Mouse (Mus musculus): ENCODE results near the gene Gpbp1l1. TPM values are rescaled to one million over a fixed set of nuclear protein-coding genes. Genes with fewer than 3 reads are reported as not detected.

The Gpbp1l1 gene
- polyA plus RNA-seq (2014; fragmentation: Illumina TruSeq; extraction: RNeasy Lipid Tissue Mini Kit (QIAGEN cat#74804)): 72.8 TPM

DNA sequence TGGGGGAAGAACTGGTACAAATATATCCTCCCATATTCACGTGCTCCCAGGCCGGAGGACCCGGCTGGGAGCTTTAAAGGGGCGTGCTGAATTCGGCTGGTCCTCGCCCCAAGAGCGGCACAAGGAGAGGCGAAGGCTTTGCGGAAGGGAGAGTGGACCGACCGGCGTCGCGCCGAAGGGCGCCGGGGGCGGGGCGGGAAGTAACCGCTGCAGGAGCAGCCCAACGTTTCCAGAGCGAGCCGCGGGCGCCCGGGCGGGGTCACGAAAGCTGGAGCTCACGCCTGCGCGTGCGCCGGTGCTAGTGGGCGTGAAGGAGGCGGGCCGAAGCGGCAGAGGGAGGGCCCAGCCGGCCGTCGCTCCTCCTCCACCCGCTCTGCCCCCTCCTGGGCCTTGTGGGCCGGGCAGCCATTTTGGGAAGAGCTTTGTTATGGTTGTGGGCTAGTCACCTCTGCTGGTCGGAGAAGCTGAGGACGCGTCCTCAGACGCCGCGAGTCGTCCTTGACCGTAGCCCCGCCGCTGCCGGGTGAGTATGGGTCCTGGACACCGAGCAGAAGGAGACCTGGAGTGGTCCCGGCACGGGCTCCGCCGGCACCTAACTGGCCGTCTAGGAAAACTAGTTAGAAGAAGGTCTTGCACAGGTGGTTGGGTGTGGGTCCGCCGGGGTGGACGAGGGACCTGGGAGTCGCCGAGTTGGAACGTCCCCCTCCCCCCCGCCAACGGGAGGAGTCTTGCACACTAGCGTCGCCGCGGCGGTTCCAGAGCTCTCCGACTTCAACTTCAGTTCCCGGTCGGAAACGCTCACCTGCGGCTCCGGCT, at the start of gene Gpbp1l1:
Gene Gpbp1l1, plus strand, starts transcription at position 353 of the 816 bp plus-strand sequence.

DNA sequence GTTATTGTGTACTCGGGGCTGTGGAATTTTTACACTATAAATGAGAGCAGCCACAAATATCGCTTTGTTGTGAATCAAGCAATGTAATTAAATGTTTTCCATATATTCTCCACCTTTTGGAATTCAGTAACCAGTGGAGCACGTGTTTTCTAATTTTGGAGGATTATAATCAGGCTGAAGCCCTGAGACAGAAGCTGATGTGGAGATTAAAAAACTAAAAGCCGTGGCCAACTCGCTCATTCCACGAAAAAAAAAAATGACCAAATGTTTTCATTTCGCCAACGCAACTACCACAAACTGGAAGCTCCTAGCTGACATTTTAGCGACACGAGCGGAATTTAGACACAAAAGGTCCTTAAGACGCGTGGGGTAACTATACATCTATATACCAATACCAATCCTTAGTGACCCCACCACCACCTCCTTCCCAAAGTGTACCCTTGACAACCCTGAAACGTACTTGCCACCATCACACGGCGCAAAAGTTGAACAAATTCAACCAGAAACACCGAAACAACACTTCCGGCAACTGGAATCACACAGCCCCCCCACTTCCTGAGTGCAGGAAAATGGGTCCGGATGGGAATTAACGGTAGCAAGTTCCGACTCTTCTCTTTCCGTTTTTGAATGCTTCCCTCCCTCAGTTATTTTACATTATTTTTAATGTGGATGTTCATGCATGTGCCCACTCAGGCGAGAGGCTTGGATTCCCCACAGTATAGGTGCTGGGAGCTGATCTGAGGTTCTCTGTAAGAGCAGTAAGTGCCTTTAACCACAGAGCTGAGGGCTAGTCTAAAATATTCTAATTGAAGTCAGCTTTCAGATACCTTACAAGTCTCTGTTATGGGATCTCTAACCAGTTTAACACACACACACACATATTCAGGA, 1.8 kb upstream of the Gpbp1l1 start, which contains the start of gene Tmem69:
Gene Tmem69, minus strand, starts transcription at position 524 of the 888 bp plus-strand sequence.

DNA sequence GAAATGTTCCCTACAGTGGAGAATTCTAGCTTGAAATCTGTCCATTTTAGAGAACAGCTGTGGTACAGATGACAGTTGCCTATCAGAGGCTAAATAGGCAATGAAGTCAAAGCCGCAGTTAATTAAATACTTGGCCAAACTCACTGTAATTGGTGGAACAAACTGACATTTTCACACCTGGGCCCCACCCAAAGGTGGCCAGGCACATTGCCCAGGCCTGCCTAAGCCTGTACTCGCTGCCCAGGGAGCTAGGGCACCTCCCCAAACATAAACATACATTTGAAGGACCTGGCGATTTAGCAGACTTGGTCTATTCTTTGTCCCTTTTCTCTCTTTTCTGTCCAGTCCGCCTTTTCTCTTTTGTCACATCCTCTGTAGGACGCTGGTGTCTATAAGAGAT, 38.9 kb downstream of the Gpbp1l1 start, which contains the start of gene Ccdc17:
Gene Ccdc17, plus strand, starts transcription at position 276 of the 400 bp plus-strand sequence.

DNA sequence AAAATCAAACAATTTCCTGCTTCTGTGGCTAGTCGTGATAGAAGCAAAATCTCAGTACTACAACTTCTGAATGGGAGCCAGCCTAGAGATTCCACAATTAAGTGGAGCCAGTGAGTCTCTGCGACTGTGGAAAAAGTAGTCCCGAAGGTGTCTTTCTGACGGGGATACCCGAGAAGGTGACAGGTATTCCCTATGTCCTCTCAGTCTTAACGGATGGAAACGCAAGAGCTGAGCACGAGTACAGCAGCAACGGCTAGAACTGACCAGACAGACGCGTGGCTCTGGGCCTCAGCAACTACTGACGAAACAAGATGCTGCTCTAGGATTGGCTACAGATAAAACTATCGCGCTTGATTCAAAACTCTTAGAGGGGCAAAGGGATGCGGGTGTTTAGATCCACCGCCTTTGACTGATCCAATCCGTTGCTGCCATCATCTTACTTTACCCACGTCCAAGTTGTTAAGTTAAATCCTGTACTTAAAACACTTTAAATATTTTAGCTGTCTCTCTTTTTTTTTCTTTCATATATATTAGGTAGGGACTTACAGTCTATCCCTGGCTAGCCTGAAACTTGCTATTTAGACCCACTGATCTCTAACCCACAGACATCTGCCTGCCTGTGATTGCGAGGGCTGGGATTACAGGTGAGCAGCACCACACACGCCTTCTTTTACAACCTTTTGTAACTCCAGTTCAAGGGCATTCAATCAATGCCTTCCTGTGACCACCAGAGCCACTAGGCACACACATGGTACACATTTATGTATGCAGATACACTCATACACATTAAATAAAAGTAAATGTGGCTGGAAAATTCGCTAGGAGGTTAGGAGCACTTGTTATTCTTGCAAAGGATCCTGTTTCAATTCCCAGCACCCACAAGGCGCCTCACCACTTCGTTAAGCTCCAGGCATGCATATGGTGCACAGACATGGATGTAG, 70.5 kb downstream of the Gpbp1l1 start, which contains the start of gene Nasp:
Gene Nasp, minus strand, starts transcription at position 220 of the 941 bp plus-strand sequence.

Other genes with a start within 250 kb of the Gpbp1l1 start
- 19.0 TPM for gene Mast2, start 93.5 kb upstream of the Gpbp1l1 start, polyA plus RNA-seq (2014; fragmentation: Illumina TruSeq; extraction: RNeasy Lipid Tissue Mini Kit (QIAGEN cat#74804))
- 23.0 TPM for gene Ipp, start 50.1 kb upstream of the Gpbp1l1 start, polyA plus RNA-seq (2014; fragmentation: Illumina TruSeq; extraction: RNeasy Lipid Tissue Mini Kit (QIAGEN cat#74804))
- gene Tmem69, start 1.7 kb upstream of the Gpbp1l1 start, polyA plus RNA-seq (2014; fragmentation: Illumina TruSeq; extraction: RNeasy Lipid Tissue Mini Kit (QIAGEN cat#74804)): 62.0 TPM
- gene Ccdc17, start 39.0 kb downstream of the Gpbp1l1 start, polyA plus RNA-seq (2014; fragmentation: Illumina TruSeq; extraction: RNeasy Lipid Tissue Mini Kit (QIAGEN cat#74804)): 3.5 TPM
- 207 TPM for gene Nasp, start 70.3 kb downstream of the Gpbp1l1 start, polyA plus RNA-seq (2014; fragmentation: Illumina TruSeq; extraction: RNeasy Lipid Tissue Mini Kit (QIAGEN cat#74804))
- 554 TPM for gene Akr1a1, start 94.0 kb downstream of the Gpbp1l1 start, polyA plus RNA-seq (2014; fragmentation: Illumina TruSeq; extraction: RNeasy Lipid Tissue Mini Kit (QIAGEN cat#74804))
- gene Prdx1, start 127.9 kb downstream of the Gpbp1l1 start, polyA plus RNA-seq (2014; fragmentation: Illumina TruSeq; extraction: RNeasy Lipid Tissue Mini Kit (QIAGEN cat#74804)): 3,325 TPM
- 33.4 TPM for gene Mmachc, start 150.7 kb downstream of the Gpbp1l1 start, polyA plus RNA-seq (2014; fragmentation: Illumina TruSeq; extraction: RNeasy Lipid Tissue Mini Kit (QIAGEN cat#74804))
- gene Ccdc163, start 150.9 kb downstream of the Gpbp1l1 start, polyA plus RNA-seq (2014; fragmentation: Illumina TruSeq; extraction: RNeasy Lipid Tissue Mini Kit (QIAGEN cat#74804)): 14.2 TPM
- 2.5 TPM for gene Tesk2, start 163.3 kb downstream of the Gpbp1l1 start, polyA plus RNA-seq (2014; fragmentation: Illumina TruSeq; extraction: RNeasy Lipid Tissue Mini Kit (QIAGEN cat#74804))
- gene Toe1, start 250.0 kb downstream of the Gpbp1l1 start, polyA plus RNA-seq (2014; fragmentation: Illumina TruSeq; extraction: RNeasy Lipid Tissue Mini Kit (QIAGEN cat#74804)): 6.5 TPM

All from ovary, adult 10 weeks (tissue).